Mouse (Mus musculus) left cerebral cortex, postnatal 25 days (tissue): ENCODE measurements at regions not wholly inside any gene's neighbourhood (a gene's known extent, or its start where the extent isn't known, plus 50 kb on each side); places are given as distances from the start of the nearest gene placed in this dataset.
A peak's percentile ranks its signal among the peaks of the same experiment; 100 is the strongest.

ENCODE experiments used
- DNase-seq, 2 experiments: peaks; one replicate each; pipeline ENCODE4 v3.0.0; 2022; ENCODE audit warnings: low spot score in 2 of 2, mixed read lengths in 1 of 2
- intact Hi-C: fragments of 180-260 bp; cut with DNase I; formaldehyde crosslinking; loops from one replicate; pipeline ENCODE4 v1.15.1; 2025

- DNase-seq: peak in 1 of 2 experiments; percentile 68
- intact Hi-C loops: loop anchor here (5.0 kb wide), 1 partner anchor 111 kb away; no protein-coding TSS in a partner anchor
Observed at GRCm38 (mm10) chr8:109363185-109363845, 130.5 kb upstream of the Pmfbp1 start.

DNA sequence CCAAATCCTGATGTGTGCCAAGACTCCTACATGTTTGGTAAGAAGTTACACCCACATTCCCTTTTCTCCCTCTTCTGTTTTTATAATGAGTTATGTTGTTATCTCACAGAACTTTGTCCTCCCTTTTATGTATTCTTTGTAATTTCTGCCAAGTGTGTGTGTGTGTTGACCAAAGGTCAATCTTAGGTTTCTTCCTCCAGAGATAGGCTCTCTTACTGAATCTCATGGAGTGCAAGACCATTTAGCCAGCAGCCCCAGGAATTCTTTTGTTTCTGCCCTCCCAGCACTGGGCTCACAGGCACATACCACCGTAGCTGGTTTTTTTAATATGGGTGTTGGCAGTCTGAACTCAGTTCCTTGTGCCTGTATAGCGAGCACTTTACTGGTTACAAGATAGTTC lies 119.8 kb upstream of the Pmfbp1 start:
- DNase-seq: no peak
- intact Hi-C loops: no loop called here

- intact Hi-C loops: no loop called here
- no peak for DNase-seq
Observed at GRCm38 (mm10) chr8:109384881-109385280, 108.9 kb upstream of the Pmfbp1 start.

- DNase-seq: no peak
- intact Hi-C loops: no loop called here
Observed at GRCm38 (mm10) chr8:109395133-109395855, 98.5 kb upstream of the Pmfbp1 start.

GRCm38 (mm10) chr8:109399616-109400015 lies 94.2 kb upstream of the Pmfbp1 start:
- intact Hi-C loops: no loop called here
- DNase-seq: no peak

GRCm38 (mm10) chr8:109400192-109400591 lies 93.6 kb upstream of the Pmfbp1 start:
- peak in 1 of 2 experiments; percentile 20 for DNase-seq
- intact Hi-C loops: no loop called here

- intact Hi-C loops: no loop called here
Observed at GRCm38 (mm10) chr8:109407913-109408312, 85.9 kb upstream of the Pmfbp1 start.

DNA sequence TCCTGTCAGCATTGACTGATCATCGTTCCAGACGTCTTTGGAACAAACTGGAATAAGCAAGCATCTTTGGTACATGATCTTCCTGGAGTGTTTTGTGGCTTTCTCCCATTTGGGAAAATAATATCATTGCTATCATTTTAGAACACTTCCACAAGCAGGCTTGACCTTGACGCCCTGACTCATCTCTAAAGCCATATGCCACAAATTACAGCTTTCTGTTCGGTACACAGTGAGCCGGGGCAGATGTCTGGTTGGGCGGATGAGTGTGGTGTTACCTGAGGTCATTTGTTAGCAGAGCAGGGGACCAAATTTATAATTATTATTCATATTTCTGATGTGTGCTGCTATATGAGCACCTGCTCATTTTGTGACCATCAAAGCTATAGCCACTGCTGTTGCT lies 83.3 kb upstream of the Pmfbp1 start:
- intact Hi-C loops: no loop called here
- no peak for DNase-seq

More at GRCm38 (mm10) chr8:109407913-109408312, 85.9 kb upstream of the Pmfbp1 start:
- no peak for DNase-seq

- no peak for DNase-seq
- intact Hi-C loops: no loop called here
Observed at GRCm38 (mm10) chr8:109413386-109413785, 80.4 kb upstream of the Pmfbp1 start.

GRCm38 (mm10) chr8:109415315-109415714 lies 78.5 kb upstream of the Pmfbp1 start:
- intact Hi-C loops: loop anchor here (5.0 kb wide), 4 partner anchors 228 to 713 kb away; no protein-coding TSS in a partner anchor
- no peak for DNase-seq

GRCm38 (mm10) chr8:109415906-109416305 lies 77.9 kb upstream of the Pmfbp1 start:
- intact Hi-C loops: loop anchor here (2.0 to 5.0 kb wide), 6 partner anchors 55 to 714 kb away; no protein-coding TSS in a partner anchor
- DNase-seq: peak in 1 of 2 experiments; percentile 15

- intact Hi-C loops: loop anchor here (2.0 to 5.0 kb wide), 6 partner anchors 56 to 714 kb away; no protein-coding TSS in a partner anchor
- peak; percentile 45 to 77 for DNase-seq
Observed at GRCm38 (mm10) chr8:109416327-109417100, 77.3 kb upstream of the Pmfbp1 start.

GRCm38 (mm10) chr8:109417222-109417621 lies 76.6 kb upstream of the Pmfbp1 start:
- DNase-seq: peak; percentile 79 to 90
- intact Hi-C loops: loop anchor here (2.0 to 5.0 kb wide), 6 partner anchors 56 to 715 kb away; no protein-coding TSS in a partner anchor

GRCm38 (mm10) chr8:109417971-109418370 lies 75.9 kb upstream of the Pmfbp1 start:
- intact Hi-C loops: loop anchor here (2.0 to 5.0 kb wide), 8 partner anchors 47 to 716 kb away; no protein-coding TSS in a partner anchor
- DNase-seq: peak; percentile 37 to 58

GRCm38 (mm10) chr8:109419029-109419596 lies 74.7 kb upstream of the Pmfbp1 start:
- intact Hi-C loops: loop anchor here (2.0 to 5.0 kb wide), 6 partner anchors 46 to 717 kb away; no protein-coding TSS in a partner anchor
- peak; percentile 34 to 86 for DNase-seq

DNA sequence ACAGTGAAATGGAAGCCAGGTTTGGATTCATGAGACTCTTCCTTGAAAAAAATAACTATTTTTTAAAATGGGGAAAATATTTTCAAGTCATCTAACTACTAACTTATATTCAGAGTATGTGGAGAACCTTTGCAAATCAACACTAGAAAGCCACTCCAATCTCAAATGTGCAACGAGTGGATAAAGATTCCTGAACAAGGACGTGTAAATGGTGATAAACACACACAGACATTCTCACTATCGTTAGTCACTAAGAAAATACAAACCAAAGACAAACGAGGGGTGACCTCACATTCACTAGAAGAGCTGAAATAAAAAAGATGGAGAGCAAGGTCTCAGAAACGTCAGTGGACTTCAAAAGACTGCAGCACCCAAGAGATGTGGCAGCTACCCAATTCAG lies 69.8 kb upstream of the Pmfbp1 start:
- intact Hi-C loops: no loop called here
- DNase-seq: no peak

GRCm38 (mm10) chr8:109428551-109428950 lies 65.3 kb upstream of the Pmfbp1 start:
- no peak for DNase-seq
- intact Hi-C loops: no loop called here

- intact Hi-C loops: no loop called here
- no peak for DNase-seq
Observed at GRCm38 (mm10) chr8:109434538-109434937, 59.3 kb upstream of the Pmfbp1 start.

GRCm38 (mm10) chr8:109436056-109436455 lies 57.8 kb upstream of the Pmfbp1 start:
- intact Hi-C loops: no loop called here

More at GRCm38 (mm10) chr8:109436056-109436455, 57.8 kb upstream of the Pmfbp1 start:
- no peak for DNase-seq
